8 mouse cellular contexts compared by ENCODE assay signal in the genomic region with DNA sequence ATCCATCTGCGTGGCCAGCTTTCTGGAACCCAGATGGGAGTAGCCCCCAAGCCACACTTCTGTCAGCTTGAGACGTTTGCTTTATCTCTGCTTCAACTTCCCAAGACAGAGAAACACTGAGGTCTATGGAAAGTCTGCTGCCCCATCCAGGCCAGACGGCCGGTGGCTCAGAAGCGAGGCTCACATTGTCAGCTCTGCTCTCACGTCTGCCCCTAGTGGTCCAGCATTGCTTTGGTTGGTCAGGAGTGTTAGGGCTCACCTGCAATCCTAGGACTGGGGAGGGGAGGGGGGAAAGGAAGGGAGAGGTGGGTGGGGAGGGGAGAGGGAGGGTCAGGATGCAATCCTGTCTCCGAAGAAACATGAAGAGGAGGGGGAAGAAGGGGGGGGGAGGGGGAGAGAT. TPM values are rescaled to one million over a fixed set of nuclear protein-coding genes. Genes with fewer than 3 reads are reported as not detected.
DNase-seq lines count a peak whose midpoint lies in the region; ATAC-seq and TF ChIP-seq lines count a peak whose summit lies in the region.

No protein-coding gene starts in this region.

- H3K36me3 ChIP-seq in kidney, embryonic 14.5 days (ENCODE audit: control insufficient read depth, insufficient read depth, low read length) = no peaks in the 10 kb centered on the region

- H3K4me1 ChIP-seq in kidney, embryonic 14.5 days (ENCODE audit: control insufficient read depth, insufficient read depth, low read length) = 0 out of 2 replicates have a peak, but pooled peaks cover 4% of the 10 kb centered on the region

- H3K4me2 ChIP-seq in kidney, embryonic 14.5 days (replicated peaks; ENCODE audit: low read depth, low read length) = no peak overlapping the region

- WGBS in kidney, embryonic 14.5 days = 13% methylated on average over 7 of the region's 7 CpGs

- H3K27me3 ChIP-seq in kidney, embryonic 14.5 days (ENCODE audit: control insufficient read depth, insufficient read depth, low read length) = no peaks in the 10 kb centered on the region

- no peak overlapping the region for H3K9ac ChIP-seq in kidney, embryonic 14.5 days (ENCODE audit: low read depth, low read length)

- no peaks in the 10 kb centered on the region for H3K9me3 ChIP-seq in kidney, embryonic 14.5 days (ENCODE audit: control insufficient read depth, low read length)

- peak; percentile 46 for TF ChIP-seq CTCF in left cerebral cortex, adult 2 months (IDR thresholded peaks at IDR 0.05)
- peak; percentile 80; the same call in 1 of the 2 replicates for TF ChIP-seq CTCF in brain, embryonic 14.5 days (IDR thresholded peaks at IDR 0.05; ENCODE audit: borderline replicate concordance, extremely low read depth, insufficient read depth, insufficient read length)

- ATAC-seq in kidney, embryonic 14.5 days (ENCODE audit: low FRiP score, low TSS enrichment) = peak; percentile 81; the same call in 1 of the 2 replicates

- H3K4me3 ChIP-seq in left cerebral cortex, adult 2 months = no peak overlapping the region
- no peak overlapping the region for H3K4me3 ChIP-seq in kidney, embryonic 14.5 days (ENCODE audit: low read length)

- intact Hi-C loops in left cerebral cortex, adult 2 months (cut with DNase I) = no loop called here
- intact Hi-C loops in left cerebral cortex, postnatal 36 days (cut with DNase I) = no loop called here
- intact Hi-C loops in heart, postnatal 36 days (cut with DNase I) = no loop called here

- TF ChIP-seq POLR2A in brain, embryonic 14.5 days (IDR thresholded peaks at IDR 0.05; ENCODE audit: borderline replicate concordance, extremely low read depth, insufficient read depth, insufficient read length, poor library complexity, severe bottlenecking) = no peak

- no peak overlapping the region for H3K27ac ChIP-seq in left cerebral cortex, adult 2 months
- no peak overlapping the region for H3K27ac ChIP-seq in kidney, embryonic 14.5 days (ENCODE audit: low read depth, low read length)

- DNase-seq in adrenal gland, postnatal 14 days = peak; percentile 58
- DNase-seq in adrenal gland, adult (ENCODE audit: inconsistent age in 2 of 2, low spot score in 1 of 2) = no peak
- DNase-seq in left cerebral cortex, adult 2 months (ENCODE audit: extremely low spot score in 1 of 2, low spot score in 2 of 2) = peak in 1 of 2 experiments; percentile 39
- DNase-seq in left cerebral cortex, postnatal 36 days (ENCODE audit: low spot score in 2 of 2) = no peak
- peak; percentile 51 for DNase-seq in brain, embryonic 14.5 days (ENCODE audit: low read depth)
- DNase-seq in retina, embryonic 14.5 days (ENCODE audit: low spot score) = peak; percentile 79
- no peak for DNase-seq in heart, postnatal 36 days

RNA-seq across cellular contexts. Expression of a gene that starts 38.8 kb away (rescaled TPM):
- 4.3 and 4.8 TPM in 2 replicates for total RNA-seq in adrenal gland, postnatal 14 days (2021)
- total RNA-seq in left cerebral cortex, adult 2 months (2021) = 10 to 100 TPM; 35.2 to 37.1 TPM
- total RNA-seq in left cerebral cortex, postnatal 36 days (2021) = 10 to 100 TPM; 26.3 to 39.3 TPM
- polyA plus RNA-seq in brain, embryonic 14.5 days (2012; rRNA removed) = 0.67 and 0.90 TPM in 2 replicates
- polyA plus RNA-seq in kidney, embryonic 14.5 days (2014; fragmentation: Nextera tagmentation; extraction: Ambion mirVana) = 0.69 and 1.7 TPM in 2 replicates
- 1 to 10 TPM; 5.1 to 6.2 TPM for total RNA-seq in heart, postnatal 36 days (2021)

RNA-seq across cellular contexts. Expression of a gene that starts 48.6 kb away (rescaled TPM):
- 1.1 and 4.4 TPM in 2 replicates for total RNA-seq in adrenal gland, postnatal 14 days (2021)
- total RNA-seq in left cerebral cortex, adult 2 months (2021) = 1 to 10 TPM; 1.2 TPM
- 1 to 10 TPM in 1 of 2 experiments, under 1 TPM in 1; 0.93 to 1.7 TPM for total RNA-seq in left cerebral cortex, postnatal 36 days (2021)
- polyA plus RNA-seq in brain, embryonic 14.5 days (2012; rRNA removed) = 0.89 and 1.1 TPM in 2 replicates
- 9.3 and 16.2 TPM in 2 replicates for polyA plus RNA-seq in kidney, embryonic 14.5 days (2014; fragmentation: Nextera tagmentation; extraction: Ambion mirVana)
- under 1 TPM; 0.65 to 0.80 TPM for total RNA-seq in heart, postnatal 36 days (2021)

Comparison
In these comparisons a context has a peak if more than half of its experiments do, and no peak if none do; other contexts are left out.
1. DNase-seq: peak in adrenal gland, postnatal 14 days (single experiment), brain, embryonic 14.5 days (single experiment) and retina, embryonic 14.5 days (single experiment); none in adrenal gland, adult (0 of 2), left cerebral cortex, postnatal 36 days (0 of 2) and heart, postnatal 36 days (0 of 2).